Mouse (Mus musculus): ENCODE measurements at regions not wholly inside any gene's neighbourhood (a gene's known extent, or its start where the extent isn't known, plus 50 kb on each side); places are given as distances from the start of the nearest gene placed in this dataset.
A peak's percentile ranks its signal among the peaks of the same experiment; 100 is the strongest.

DNA sequence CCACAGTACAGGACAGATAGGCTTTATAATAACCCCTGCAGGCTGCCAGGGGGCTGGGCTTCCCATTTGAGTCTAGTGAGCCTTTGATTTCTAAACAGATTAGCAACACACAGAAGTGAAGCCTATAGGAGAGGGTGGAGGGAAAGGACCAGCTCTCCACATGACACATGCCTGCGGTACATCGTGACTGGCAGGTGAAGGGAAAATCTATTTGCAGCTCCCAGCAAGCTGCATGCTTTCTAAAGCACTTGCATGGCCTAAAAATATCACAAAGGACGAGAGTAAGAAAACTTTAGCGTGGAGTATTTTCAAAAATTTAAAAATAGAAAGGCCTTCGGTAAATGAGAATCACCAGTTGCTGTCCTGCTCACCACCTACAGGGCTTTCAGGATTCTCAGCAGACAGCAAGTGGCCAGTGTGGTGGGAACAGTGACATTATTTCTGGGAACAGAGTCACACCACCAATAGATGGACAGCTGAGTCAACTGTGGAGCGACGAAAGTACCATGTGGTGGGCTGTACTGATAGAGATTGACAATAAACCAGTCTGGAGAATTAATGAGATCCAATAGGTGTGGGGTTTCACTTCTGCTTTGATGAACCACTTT lies 105.6 kb downstream of the Mid1ip1 start:
- no peak for ATAC-seq (replicated peaks; ENCODE audit: low FRiP score, low read depth)
- 80% methylated on average over 7 of the region's 7 CpGs for WGBS

DNA sequence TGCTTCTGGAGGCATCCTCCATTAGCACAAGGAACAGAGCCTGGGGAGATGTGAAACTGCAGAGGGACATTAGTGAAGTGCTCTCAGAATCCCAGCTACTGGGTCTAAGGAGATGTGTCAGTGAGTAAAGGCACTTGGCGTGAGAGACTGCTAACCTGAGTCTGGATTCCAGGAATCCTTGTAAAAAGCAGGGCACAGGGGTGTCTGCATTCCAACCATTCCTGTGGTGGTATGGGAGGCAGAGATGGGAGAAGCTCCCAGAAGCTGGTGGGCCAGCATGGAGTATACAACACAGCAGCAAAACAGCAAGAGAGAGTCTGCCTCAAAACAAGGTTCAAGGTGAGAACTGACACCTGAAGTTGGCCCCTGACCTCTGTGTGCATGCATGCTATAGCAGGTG lies 118.9 kb downstream of the Mid1ip1 start:
- TF ChIP-seq CTCF (IDR thresholded peaks at IDR 0.05; ENCODE audit: low read depth), result no peak
- H3K4me2 ChIP-seq (ENCODE audit: low read length), result no peak overlapping the region
- ATAC-seq (replicated peaks; ENCODE audit: low FRiP score, low read depth) (no peak), DNase-seq (ENCODE audit: low spot score) (no peak)
- H3K9ac ChIP-seq (ENCODE audit: low read depth, low read length), result no peak overlapping the region
- 71% methylated on average over 1 of the region's 1 CpGs for WGBS
- H3K4me1 ChIP-seq (replicated peaks; ENCODE audit: insufficient read depth, low read length), result no peaks in the 10 kb centered on the region
- no peaks in the 10 kb centered on the region for H3K36me3 ChIP-seq (ENCODE audit: insufficient read depth, low read length)
- H3K9me3 ChIP-seq (replicated peaks; ENCODE audit: low read length), result no peaks in the 10 kb centered on the region
- H3K27ac ChIP-seq, result no peak overlapping the region
- no peak overlapping the region for H3K4me3 ChIP-seq (replicated peaks; ENCODE audit: low read depth, low read length)
- no peaks in the 10 kb centered on the region for H3K27me3 ChIP-seq (ENCODE audit: insufficient read depth, low read length)

More for the DNA sequence above, 105.6 kb downstream of the Mid1ip1 start:
- Histone ChIP-seq H3K9me3 (replicated peaks; ENCODE audit: low read length) (no peaks in the 10 kb centered on the region), H3K36me3 (ENCODE audit: insufficient read depth, low read length) (no peaks in the 10 kb centered on the region), H3K9ac (ENCODE audit: low read depth, low read length) (no peak overlapping the region), H3K27ac (no peak overlapping the region), H3K27me3 (ENCODE audit: insufficient read depth, low read length) (no peaks in the 10 kb centered on the region), H3K4me2 (ENCODE audit: low read length) (no peak overlapping the region), H3K4me1 (replicated peaks; ENCODE audit: insufficient read depth, low read length) (no peaks in the 10 kb centered on the region), H3K4me3 (replicated peaks; ENCODE audit: low read depth, low read length) (no peak overlapping the region)
- TF ChIP-seq CTCF (IDR thresholded peaks at IDR 0.05; ENCODE audit: low read depth), result no peak
- DNase-seq (ENCODE audit: low spot score), result no peak

DNA sequence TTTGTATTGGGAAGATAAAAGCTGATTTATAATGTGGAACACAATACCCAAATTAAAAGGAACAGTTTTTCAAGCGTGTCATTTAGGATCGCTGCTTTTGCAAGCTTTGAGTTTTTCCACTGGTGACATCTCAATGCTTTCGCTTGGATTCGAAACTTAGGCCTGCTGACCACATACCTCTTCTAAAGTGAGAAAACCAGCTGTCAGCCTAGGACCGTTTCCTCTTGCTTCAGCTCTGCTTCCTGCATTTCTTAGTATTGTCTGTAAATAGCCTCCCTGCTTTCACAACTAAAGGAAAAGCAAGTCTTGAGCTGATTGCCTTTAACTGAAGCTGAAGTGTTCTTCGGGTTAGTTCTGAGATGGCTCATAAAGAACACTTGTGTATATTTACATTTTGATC lies 142.3 kb downstream of the Mid1ip1 start:
- no peak for ATAC-seq (replicated peaks; ENCODE audit: low FRiP score, low read depth)
- Histone ChIP-seq H3K9me3 (replicated peaks; ENCODE audit: low read length) (no peaks in the 10 kb centered on the region), H3K27ac (no peak overlapping the region), H3K4me1 (replicated peaks; ENCODE audit: insufficient read depth, low read length) (no peaks in the 10 kb centered on the region), H3K36me3 (ENCODE audit: insufficient read depth, low read length) (no peaks in the 10 kb centered on the region), H3K4me2 (ENCODE audit: low read length) (no peak overlapping the region), H3K4me3 (replicated peaks; ENCODE audit: low read depth, low read length) (no peak overlapping the region), H3K27me3 (ENCODE audit: insufficient read depth, low read length) (no peaks in the 10 kb centered on the region), H3K9ac (ENCODE audit: low read depth, low read length) (no peak overlapping the region)
- no peak for TF ChIP-seq CTCF (IDR thresholded peaks at IDR 0.05; ENCODE audit: low read depth)
- DNase-seq (ENCODE audit: low spot score), result peak; percentile 49
- WGBS, result 57% methylated on average over 6 of the region's 6 CpGs

DNA sequence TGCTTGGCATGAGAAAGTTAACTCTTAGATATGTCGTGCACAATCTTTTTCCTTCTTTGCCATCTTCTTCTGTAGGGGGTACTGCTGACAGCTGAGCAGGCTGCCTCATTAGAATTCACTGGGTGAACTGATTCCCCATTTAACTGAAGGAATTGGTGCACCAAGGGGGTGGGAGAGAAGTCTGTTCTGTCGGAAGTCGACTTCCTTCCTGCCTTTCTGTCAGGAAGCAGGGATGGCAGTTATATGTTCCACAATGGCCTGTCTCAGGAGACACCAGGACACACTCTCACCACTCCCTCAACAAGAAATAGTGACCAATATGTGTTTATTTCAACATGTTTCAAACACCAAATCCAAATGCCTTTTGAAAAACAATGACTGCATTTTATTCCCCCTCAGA lies 142.9 kb downstream of the Mid1ip1 start:
- no peak for ATAC-seq (replicated peaks; ENCODE audit: low FRiP score, low read depth)
- no peak overlapping the region for H3K4me3 ChIP-seq (replicated peaks; ENCODE audit: low read depth, low read length)
- no peak overlapping the region for H3K4me2 ChIP-seq (ENCODE audit: low read length)
- H3K9ac ChIP-seq (ENCODE audit: low read depth, low read length), result no peak overlapping the region
- TF ChIP-seq CTCF (IDR thresholded peaks at IDR 0.05; ENCODE audit: low read depth), result no peak
- no peaks in the 10 kb centered on the region for H3K27me3 ChIP-seq (ENCODE audit: insufficient read depth, low read length)
- H3K9me3 ChIP-seq (replicated peaks; ENCODE audit: low read length), result no peaks in the 10 kb centered on the region
- H3K4me1 ChIP-seq (replicated peaks; ENCODE audit: insufficient read depth, low read length), result no peaks in the 10 kb centered on the region
- H3K36me3 ChIP-seq (ENCODE audit: insufficient read depth, low read length), result no peaks in the 10 kb centered on the region
- DNase-seq (ENCODE audit: low spot score), result no peak
- H3K27ac ChIP-seq, result no peak overlapping the region
- WGBS, result 56% methylated on average over 3 of the region's 3 CpGs

DNA sequence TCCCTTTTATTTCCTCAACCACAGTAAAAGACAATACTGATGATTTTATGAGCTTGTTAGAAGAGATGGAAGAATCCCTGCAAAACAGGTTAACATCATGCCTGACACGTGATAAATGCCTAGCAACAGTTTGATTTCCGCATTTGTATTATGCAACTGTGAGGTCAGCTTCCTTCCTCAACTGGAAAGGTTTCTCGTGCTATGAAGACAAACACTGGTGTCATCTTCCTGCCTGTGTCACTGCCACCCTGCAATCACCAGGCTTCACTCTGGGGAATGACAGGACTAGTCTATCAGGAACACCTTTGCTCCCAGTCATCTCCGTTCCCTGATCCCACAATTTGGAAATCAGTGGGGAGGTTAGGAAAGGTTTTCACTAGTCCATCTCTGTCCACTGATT lies 156.8 kb downstream of the Mid1ip1 start:
- Histone ChIP-seq H3K27ac (no peak overlapping the region), H3K4me2 (ENCODE audit: low read length) (no peak overlapping the region), H3K36me3 (ENCODE audit: insufficient read depth, low read length) (no peaks in the 10 kb centered on the region), H3K27me3 (ENCODE audit: insufficient read depth, low read length) (no peaks in the 10 kb centered on the region), H3K9ac (ENCODE audit: low read depth, low read length) (no peak overlapping the region), H3K4me3 (replicated peaks; ENCODE audit: low read depth, low read length) (no peak overlapping the region), H3K4me1 (replicated peaks; ENCODE audit: insufficient read depth, low read length) (no peaks in the 10 kb centered on the region), H3K9me3 (replicated peaks; ENCODE audit: low read length) (no peaks in the 10 kb centered on the region)
- ATAC-seq (replicated peaks; ENCODE audit: low FRiP score, low read depth) (no peak), DNase-seq (ENCODE audit: low spot score) (no peak)
- WGBS, result 77% methylated on average over 4 of the region's 4 CpGs
- no peak for TF ChIP-seq CTCF (IDR thresholded peaks at IDR 0.05; ENCODE audit: low read depth)

DNA sequence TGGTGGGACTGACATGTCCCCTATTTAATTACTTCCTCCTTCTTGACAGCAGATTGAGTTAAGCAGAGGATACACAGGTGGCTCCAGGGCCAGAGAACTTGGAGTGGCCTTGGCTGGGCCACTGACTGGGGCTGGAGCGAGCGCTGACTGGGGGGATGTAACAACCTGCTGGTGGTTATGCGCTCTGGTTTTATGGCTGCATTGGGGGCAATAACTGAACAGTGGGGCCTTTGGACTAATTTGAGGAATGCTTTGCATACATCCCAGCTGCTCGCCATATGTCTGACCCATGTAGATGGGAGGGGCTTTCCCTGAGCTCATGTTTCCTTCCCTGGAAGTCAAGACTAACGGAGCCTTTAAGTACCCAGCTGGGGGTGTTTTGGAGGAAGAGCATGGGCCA lies 163.0 kb downstream of the Mid1ip1 start:
- Histone ChIP-seq H3K9me3 (replicated peaks; ENCODE audit: low read length) (no peaks in the 10 kb centered on the region), H3K27ac (no peak overlapping the region), H3K36me3 (ENCODE audit: insufficient read depth, low read length) (no peaks in the 10 kb centered on the region), H3K4me3 (replicated peaks; ENCODE audit: low read depth, low read length) (no peak overlapping the region), H3K9ac (ENCODE audit: low read depth, low read length) (no peak overlapping the region), H3K4me2 (ENCODE audit: low read length) (no peak overlapping the region), H3K4me1 (replicated peaks; ENCODE audit: insufficient read depth, low read length) (no peaks in the 10 kb centered on the region), H3K27me3 (ENCODE audit: insufficient read depth, low read length) (no peaks in the 10 kb centered on the region)
- 56% methylated on average over 5 of the region's 5 CpGs for WGBS
- DNase-seq (ENCODE audit: low spot score), result peak; percentile 16
- ATAC-seq (replicated peaks; ENCODE audit: low FRiP score, low read depth), result no peak
- no peak for TF ChIP-seq CTCF (IDR thresholded peaks at IDR 0.05; ENCODE audit: low read depth)

DNA sequence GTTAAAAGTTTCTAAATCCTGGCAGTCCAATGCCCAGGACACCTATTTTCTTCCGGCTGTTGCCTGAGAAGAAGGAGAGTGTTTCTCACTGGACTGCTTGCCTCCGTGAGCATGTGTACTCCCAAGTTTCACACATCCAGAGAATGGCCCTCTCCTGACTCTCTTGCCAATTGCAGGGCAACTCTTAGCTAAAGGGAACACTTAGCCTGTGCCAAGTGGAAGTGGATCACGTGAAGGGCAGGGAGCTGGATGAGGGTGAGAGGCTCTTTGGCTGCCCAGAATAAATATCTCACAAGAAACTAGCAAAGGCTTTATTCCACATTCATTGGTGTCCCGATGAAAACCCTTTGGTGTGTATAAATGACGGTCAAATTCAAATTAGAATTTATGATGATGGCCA lies 164.1 kb downstream of the Mid1ip1 start:
- Histone ChIP-seq H3K9ac (ENCODE audit: low read depth, low read length) (no peak overlapping the region), H3K36me3 (ENCODE audit: insufficient read depth, low read length) (no peaks in the 10 kb centered on the region), H3K27ac (no peak overlapping the region), H3K9me3 (replicated peaks; ENCODE audit: low read length) (no peaks in the 10 kb centered on the region), H3K4me1 (replicated peaks; ENCODE audit: insufficient read depth, low read length) (no peaks in the 10 kb centered on the region), H3K27me3 (ENCODE audit: insufficient read depth, low read length) (no peaks in the 10 kb centered on the region), H3K4me2 (ENCODE audit: low read length) (no peak overlapping the region), H3K4me3 (replicated peaks; ENCODE audit: low read depth, low read length) (no peak overlapping the region)
- no peak for TF ChIP-seq CTCF (IDR thresholded peaks at IDR 0.05; ENCODE audit: low read depth)
- WGBS, result 82% methylated on average over 5 of the region's 5 CpGs
- ATAC-seq (replicated peaks; ENCODE audit: low FRiP score, low read depth), result no peak
- DNase-seq (ENCODE audit: low spot score), result no peak

Measured in kidney, postnatal 0 days (tissue).